Mouse (Mus musculus) lung, embryonic 15.5 days (tissue): ENCODE measurements at regions not wholly inside any gene's neighbourhood (a gene's known extent, or its start where the extent isn't known, plus 50 kb on each side); places are given as distances from the start of the nearest gene placed in this dataset.

Experiments used
- ATAC-seq: fragments of 200-750 bp; cut with Nextera tagmentation; 2 replicates; pipeline ENCODE4 v1.8.0; 2017; ENCODE audit warnings: moderate number of reproducible peaks, borderline replicate concordance; ENCODE audit not compliant: low FRiP score, low TSS enrichment; ENCODE audit errors: extremely low read depth
- H3K27ac ChIP-seq: fragments of 300-500 bp; sonication (generic); 2 replicates; pipeline ENCODE4 v1.5.1; 2015; ENCODE audit warnings: moderate library complexity, mild to moderate bottlenecking, inconsistent platforms
- H3K27me3 ChIP-seq: fragments of 300-500 bp; sonication (generic); 2 replicates; pipeline ENCODE4 v1.6.1; 2015; ENCODE audit warnings: inconsistent platforms
- H3K36me3 ChIP-seq: fragments of 300-500 bp; sonication (generic); 2 replicates; pipeline ENCODE4 v1.6.1; 2015; ENCODE audit warnings: inconsistent platforms
- H3K4me1 ChIP-seq: fragments of 300-500 bp; sonication (generic); 2 replicates; pipeline ENCODE4 v1.6.1; 2015; ENCODE audit warnings: inconsistent platforms
- H3K4me2 ChIP-seq: fragments of 300-500 bp; sonication (generic); 2 replicates; pipeline ENCODE4 v1.6.1; 2015; ENCODE audit warnings: inconsistent platforms, mild to moderate bottlenecking, moderate library complexity
- H3K4me3 ChIP-seq: fragments of 300-500 bp; sonication (generic); 2 replicates; pipeline ENCODE4 v1.5.1; 2015; ENCODE audit warnings: mild to moderate bottlenecking, inconsistent platforms
- H3K9ac ChIP-seq: fragments of 300-500 bp; sonication (generic); 2 replicates; pipeline ENCODE4 v1.6.1; 2015; ENCODE audit warnings: inconsistent platforms
- H3K9me3 ChIP-seq: fragments of 300-500 bp; sonication (generic); 2 replicates; pipeline ENCODE4 v1.6.1; 2016; ENCODE audit warnings: inconsistent platforms
- WGBS: fragments of 180-500 bp; shearing (Covaris S2); methylation state at CpG from one replicate; pipeline ENCODE4 v1.1.7; 2015; 5-methylcytosine and 5-hydroxymethylcytosine counted together

DNA sequence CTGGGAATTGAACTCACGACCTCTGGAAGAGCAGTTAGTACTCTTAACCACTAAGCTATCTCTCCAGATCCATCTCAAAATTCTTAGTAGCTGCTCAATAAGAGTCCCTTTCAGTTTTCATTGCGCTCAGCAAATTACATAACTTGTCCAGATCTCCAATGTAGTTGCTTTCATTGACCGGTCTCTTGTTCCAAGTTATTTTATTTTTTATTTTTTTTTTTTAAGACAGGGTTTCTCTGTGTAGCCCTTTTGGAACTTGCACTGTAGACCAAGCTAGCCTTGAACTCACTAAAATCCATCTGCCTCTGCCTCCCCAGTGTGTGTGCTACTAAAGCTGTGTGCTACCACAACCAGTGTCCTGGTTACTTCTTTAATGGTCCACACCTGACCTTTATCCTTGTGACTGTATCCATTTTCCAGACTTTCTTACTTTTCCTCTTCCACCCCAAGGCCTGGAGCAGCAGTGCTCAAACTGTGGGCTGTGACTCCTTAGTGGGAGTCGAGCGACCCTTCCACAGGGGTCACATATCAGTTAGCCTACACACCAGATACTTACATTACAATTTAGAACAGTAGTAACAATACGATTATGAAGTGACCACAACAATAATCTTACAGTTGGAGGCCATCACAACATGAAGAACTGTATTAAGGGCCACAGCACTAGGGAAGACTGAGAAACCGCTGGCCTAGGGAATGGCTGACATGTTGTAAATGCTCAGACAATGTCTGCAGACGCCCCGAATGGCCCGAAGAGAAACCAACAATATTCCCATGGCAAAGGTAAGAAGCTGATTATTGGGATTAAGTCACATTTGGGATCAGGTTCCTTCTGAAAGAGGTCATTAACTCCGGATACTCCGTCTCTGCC, 97.8 kb upstream of the Cpsf6 start:
- no peak overlapping the region for H3K27ac ChIP-seq

DNA sequence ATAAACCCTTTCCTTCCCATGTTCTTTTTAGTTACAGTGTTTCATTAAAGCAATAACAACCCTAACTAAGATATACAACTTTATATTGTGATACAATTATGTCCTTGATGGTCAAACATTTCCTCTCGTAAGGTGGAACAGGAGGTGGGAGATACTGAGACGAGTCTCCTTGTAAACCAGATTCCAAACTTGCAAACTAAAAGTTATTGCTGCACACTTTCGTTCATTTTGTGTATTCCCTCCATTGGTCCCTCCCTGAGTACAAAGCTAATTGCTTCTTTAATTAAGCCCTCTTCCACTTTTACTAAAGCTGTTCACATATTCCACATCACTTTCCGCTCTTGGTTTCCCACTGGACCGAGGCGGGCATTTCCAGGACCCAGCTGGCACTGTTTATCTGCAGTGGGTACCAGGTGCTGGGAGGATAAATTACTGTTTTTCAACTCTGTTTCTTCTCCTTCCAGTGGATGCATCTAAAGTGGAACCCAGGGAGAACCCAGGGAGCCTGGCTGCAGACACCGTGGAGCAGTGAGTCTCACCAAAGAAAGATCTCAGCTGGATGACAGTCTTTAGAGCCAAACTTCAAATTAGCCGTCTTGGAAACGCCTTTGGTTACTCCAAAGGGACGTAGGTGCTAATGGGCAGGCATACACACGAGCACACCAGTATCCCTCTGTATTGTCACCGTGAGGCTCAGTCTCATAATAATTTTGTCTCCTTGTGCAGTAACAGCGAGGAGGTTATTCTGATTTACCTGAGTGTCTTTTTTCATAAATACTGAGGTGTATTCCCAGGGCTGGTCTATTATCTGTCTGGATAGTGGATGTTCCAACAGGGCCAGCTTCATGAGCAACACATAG, 95.5 kb upstream of the Cpsf6 start:
- Histone ChIP-seq H3K27ac (no peak overlapping the region), H3K9me3 (no peaks in the 10 kb centered on the region), H3K36me3 (no peaks in the 10 kb centered on the region), H3K9ac (no peak overlapping the region), H3K4me3 (no peak overlapping the region), H3K4me1 (peaks cover 17% of the 10 kb centered on the region), H3K4me2 (no peak overlapping the region), H3K27me3 (no peaks in the 10 kb centered on the region)
- WGBS: 85% methylated on average over 13 of the region's 13 CpGs
- ATAC-seq: no peak

More for the DNA sequence above, 97.8 kb upstream of the Cpsf6 start:
- H3K9me3 ChIP-seq: no peaks in the 10 kb centered on the region
- WGBS: 89% methylated on average over 12 of the region's 12 CpGs
- no peaks in the 10 kb centered on the region for H3K4me1 ChIP-seq
- no peak overlapping the region for H3K4me3 ChIP-seq
- no peak overlapping the region for H3K9ac ChIP-seq
- no peak overlapping the region for H3K4me2 ChIP-seq
- H3K36me3 ChIP-seq: no peaks in the 10 kb centered on the region
- H3K27me3 ChIP-seq: no peaks in the 10 kb centered on the region
- no peak for ATAC-seq

DNA sequence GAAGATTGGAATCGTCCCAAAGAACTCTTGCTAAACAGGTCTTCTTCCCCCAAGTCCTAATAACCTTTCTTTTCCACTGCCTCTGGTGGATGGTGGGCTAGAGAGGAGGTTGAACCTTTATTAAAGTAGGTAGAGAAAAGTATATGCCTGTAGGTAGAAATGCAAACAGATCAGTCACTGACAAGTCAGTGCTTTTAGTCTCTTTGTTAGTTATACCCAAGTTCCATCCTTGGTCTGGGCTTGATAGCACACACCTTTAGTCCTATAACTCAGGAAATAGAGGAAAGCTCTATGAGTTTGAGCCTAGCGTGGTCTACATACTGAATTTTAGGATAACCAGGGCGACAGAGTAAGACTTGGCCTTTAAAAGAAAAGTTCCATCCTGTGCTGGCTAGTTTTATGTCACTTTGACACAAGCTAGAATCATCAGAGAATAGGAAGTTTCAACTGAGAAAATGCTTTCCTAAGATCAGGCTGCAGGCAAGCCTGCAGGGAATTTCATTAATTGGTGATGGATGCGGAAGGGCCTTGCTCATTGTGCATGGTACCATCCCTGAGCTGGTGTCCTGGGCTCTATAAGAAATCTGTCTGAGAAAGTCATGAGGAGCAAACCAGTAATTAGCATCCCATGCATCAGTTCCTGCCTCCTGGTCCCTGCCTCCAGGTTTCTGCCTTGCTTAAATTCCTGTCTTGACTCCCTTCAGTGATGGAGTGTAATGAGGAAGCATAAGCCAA, 94.7 kb upstream of the Cpsf6 start:
- no peak overlapping the region for H3K27ac ChIP-seq
- H3K4me1 ChIP-seq: peaks cover 17% of the 10 kb centered on the region
- H3K27me3 ChIP-seq: no peaks in the 10 kb centered on the region
- no peak for ATAC-seq
- H3K4me3 ChIP-seq: no peak overlapping the region
- no peak overlapping the region for H3K9ac ChIP-seq
- H3K9me3 ChIP-seq: no peaks in the 10 kb centered on the region
- no peaks in the 10 kb centered on the region for H3K36me3 ChIP-seq
- no peak overlapping the region for H3K4me2 ChIP-seq
- WGBS: 86% methylated on average over 4 of the region's 4 CpGs

DNA sequence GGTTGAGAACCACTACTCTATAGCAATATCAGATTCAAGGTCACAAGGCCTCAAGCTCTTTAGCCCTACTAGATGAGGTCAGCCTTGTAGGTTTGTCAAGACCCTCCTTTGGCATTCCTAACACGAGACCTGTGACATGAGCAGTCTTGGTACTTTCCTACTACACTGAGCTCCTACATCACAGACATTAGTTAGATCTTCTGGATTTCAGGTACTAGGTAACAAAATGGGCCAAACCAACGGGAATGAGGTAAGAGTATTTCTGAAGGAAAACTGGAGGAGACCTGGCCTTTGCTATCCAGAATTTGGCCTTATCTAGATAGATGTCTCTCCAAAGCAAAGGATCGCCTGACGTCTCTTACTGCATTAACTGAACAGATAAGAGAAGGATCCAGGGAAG, 93.7 kb upstream of the Cpsf6 start:
- WGBS: 94% methylated on average over 4 of the region's 4 CpGs
- no peaks in the 10 kb centered on the region for H3K36me3 ChIP-seq
- H3K9ac ChIP-seq: no peak overlapping the region
- H3K4me2 ChIP-seq: no peak overlapping the region
- H3K4me3 ChIP-seq: no peak overlapping the region
- no peak for ATAC-seq
- no peaks in the 10 kb centered on the region for H3K27me3 ChIP-seq
- no peak overlapping the region for H3K27ac ChIP-seq
- no peaks in the 10 kb centered on the region for H3K9me3 ChIP-seq
- H3K4me1 ChIP-seq: peaks cover 17% of the 10 kb centered on the region

DNA sequence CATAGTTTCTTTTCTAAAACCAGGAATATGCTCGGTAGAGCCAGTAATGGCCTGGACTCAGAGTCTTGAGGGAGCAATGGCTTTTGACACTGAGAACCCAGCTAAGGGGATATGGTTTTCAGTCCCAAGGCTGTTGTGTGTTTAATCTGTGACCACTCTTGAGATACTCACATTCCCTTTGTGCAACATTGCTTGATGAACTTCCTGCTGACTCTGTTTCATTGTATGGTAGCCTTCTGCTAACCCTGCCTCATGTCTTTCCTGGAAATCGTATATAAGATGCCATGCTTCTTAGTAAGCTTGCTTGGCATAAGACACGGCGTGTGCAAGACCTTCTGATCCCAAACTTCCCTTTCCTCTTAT, 92.7 kb upstream of the Cpsf6 start:
- Histone ChIP-seq H3K27ac (no peak overlapping the region), H3K9ac (no peak overlapping the region), H3K27me3 (no peaks in the 10 kb centered on the region), H3K4me3 (no peak overlapping the region), H3K36me3 (no peaks in the 10 kb centered on the region), H3K4me1 (peaks cover 17% of the 10 kb centered on the region), H3K4me2 (no peak overlapping the region), H3K9me3 (no peaks in the 10 kb centered on the region)
- WGBS: 77% methylated on average over 4 of the region's 4 CpGs
- ATAC-seq: no peak

DNA sequence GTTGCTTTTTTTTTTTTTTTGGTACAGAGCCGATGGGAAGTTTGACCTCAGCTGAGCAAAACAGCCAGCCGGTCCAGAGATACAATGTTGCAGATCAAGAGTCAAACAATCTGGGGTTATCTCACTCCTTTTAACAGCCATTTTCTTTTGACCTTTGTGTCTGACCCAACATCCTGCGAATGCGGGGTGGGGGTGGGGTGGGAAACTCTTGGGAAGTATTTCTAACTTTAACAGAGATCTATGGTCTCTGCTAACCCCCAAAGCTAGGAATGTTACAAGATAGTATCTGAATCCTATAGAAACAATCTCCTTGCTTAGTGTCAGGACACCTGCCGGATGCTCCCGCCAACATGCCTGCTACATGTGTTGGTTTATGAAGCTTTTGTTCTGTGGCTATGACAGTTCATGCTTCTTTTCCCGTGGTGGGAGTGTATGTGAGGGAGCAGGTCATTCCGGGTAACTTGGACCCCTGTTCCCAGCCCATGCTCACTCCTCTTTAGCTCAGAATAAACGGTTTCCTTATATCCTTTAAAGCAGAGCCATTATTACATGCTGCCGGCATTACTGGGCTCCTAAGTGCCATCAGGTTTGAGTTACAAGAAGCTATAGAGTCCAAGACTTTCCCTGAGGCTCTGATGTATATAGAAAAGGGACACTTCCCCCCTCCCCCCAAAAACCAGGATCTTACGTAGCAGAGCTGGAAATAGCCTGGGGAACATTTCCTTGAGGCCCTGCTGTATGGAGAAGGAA, 92.2 kb upstream of the Cpsf6 start:
- H3K4me3 ChIP-seq: no peak overlapping the region
- H3K9ac ChIP-seq: no peak overlapping the region
- H3K9me3 ChIP-seq: no peaks in the 10 kb centered on the region
- WGBS: 36% methylated on average over 11 of the region's 11 CpGs
- H3K36me3 ChIP-seq: no peaks in the 10 kb centered on the region
- no peak overlapping the region for H3K4me2 ChIP-seq
- H3K27ac ChIP-seq: no peak overlapping the region
- no peak for ATAC-seq
- peaks cover 17% of the 10 kb centered on the region for H3K4me1 ChIP-seq
- no peaks in the 10 kb centered on the region for H3K27me3 ChIP-seq

DNA sequence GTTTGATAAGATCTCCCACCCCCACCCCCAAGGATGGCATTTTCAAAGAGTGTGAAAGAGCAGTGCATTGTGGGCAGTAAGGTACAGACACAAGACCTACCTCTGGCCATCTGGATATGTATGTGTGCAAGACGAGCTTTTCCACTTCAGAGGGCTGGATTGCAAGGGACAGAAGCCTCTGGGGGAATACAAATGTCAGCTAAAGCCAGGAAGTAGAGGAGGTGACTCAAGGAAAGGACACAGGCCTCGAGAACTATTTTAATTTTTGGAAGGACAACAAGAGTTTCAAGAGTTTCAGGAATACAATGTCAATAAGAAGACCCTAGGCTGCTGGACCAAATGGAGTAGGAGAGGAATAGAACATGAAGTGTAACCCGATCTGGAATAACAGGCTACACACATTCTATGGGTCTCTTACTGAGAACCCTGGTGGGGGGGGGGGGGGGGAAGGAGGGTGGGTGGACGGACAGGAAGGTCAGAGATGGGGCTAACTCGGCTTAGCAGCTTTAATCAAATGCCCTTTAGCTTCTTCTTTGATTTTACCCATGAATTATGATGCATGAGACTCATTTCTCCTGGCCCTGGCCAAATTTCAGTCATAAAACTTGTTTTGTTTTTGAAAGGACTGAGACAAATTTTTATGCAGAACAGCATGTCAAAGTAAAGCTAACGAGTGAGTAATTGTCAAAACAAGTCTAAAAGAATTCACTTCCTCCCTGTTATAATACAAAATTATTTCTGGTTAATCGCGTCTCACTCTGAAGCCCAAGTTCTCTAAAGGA, 91.4 kb upstream of the Cpsf6 start:
- H3K27me3 ChIP-seq: no peaks in the 10 kb centered on the region
- no peaks in the 10 kb centered on the region for H3K36me3 ChIP-seq
- ATAC-seq: no peak
- no peaks in the 10 kb centered on the region for H3K9me3 ChIP-seq
- no peak overlapping the region for H3K27ac ChIP-seq
- no peak overlapping the region for H3K4me2 ChIP-seq
- H3K4me3 ChIP-seq: no peak overlapping the region
- 20% methylated on average over 8 of the region's 8 CpGs for WGBS
- H3K4me1 ChIP-seq: peaks cover 17% of the 10 kb centered on the region
- H3K9ac ChIP-seq: no peak overlapping the region

DNA sequence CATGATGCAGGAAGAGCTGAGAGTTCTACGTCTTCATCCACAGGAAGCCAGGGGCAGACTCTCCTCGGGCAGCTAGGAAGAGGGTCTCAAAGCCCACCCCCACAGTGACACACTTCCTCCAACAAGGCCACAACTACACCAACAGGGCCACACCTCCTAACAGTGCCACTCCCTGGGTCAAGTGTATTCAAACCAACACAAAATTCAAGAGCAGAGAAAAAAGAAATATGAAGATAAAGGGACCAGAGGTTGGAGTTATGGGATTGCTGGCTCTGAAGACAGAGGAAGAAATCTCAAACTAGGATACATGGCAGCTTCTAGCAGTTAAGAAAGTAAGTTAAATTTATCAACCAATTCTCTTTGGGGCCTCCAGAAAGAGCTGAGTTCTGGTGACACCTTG, 90.7 kb upstream of the Cpsf6 start:
- Histone ChIP-seq H3K4me2 (no peak overlapping the region), H3K27ac (no peak overlapping the region), H3K36me3 (no peaks in the 10 kb centered on the region), H3K4me1 (peaks cover 17% of the 10 kb centered on the region), H3K4me3 (no peak overlapping the region), H3K27me3 (no peaks in the 10 kb centered on the region), H3K9me3 (no peaks in the 10 kb centered on the region), H3K9ac (no peak overlapping the region)
- ATAC-seq: no peak
- WGBS: 71% methylated on average over 2 of the region's 2 CpGs

DNA sequence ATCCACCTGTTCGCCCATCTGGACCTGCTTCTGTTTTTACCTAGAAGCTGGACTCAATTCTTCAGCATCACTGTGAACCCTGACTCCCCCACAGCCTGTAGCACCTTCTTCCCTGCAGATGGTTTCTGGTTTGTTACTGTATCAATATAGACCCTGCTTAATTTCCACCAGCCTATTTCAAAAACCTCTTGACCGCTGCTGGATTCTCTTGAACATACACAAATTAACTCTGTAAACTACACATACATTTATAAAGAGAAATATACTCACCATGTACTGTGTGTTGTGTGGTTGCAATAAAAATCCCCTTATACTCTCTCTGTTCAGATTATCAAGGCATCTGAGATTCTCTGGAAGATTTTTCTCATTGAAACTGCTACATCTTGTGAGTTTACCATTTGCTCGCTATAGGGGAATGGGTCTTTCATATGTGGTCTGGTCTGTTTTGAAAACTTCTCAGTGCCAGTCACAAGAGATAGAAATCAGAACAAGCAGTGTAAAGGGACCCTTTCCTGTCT, 89.8 kb upstream of the Cpsf6 start:
- no peak overlapping the region for H3K4me3 ChIP-seq

DNA sequence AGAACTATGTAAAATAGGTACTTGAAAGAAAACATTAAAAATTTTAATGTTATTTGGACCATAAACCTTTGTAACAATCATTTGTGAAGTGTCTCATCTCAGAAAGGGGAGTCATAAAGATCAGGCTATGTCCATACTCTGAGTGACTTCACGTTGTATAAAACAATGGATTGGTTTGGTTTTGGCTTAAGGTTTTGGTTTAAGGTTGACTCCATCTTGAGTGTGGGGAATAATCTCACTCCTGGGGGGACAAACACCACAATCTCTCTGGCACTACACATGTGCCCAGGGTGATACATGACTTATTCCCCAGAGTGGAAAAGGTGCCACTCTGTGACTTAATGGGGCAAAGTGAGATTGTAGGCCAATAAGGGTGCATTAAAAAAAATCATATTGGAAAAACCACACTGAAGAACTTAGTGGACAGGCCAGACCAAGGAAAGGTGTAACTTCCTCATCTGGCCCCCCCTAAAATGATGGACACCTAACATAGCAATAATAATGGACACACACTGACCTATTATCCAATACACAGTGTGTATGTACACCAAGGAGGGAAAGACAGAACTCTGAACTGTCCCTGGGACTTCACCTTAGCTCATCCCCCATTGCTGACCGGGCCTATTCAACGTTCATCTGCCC, 89.2 kb upstream of the Cpsf6 start:
- 93% methylated on average over 3 of the region's 3 CpGs for WGBS
- no peak for ATAC-seq
- no peaks in the 10 kb centered on the region for H3K27me3 ChIP-seq

More for the DNA sequence above, 89.8 kb upstream of the Cpsf6 start:
- 88% methylated on average over 3 of the region's 3 CpGs for WGBS
- Histone ChIP-seq H3K27me3 (no peaks in the 10 kb centered on the region), H3K4me2 (no peak overlapping the region), H3K9ac (no peak overlapping the region), H3K36me3 (no peaks in the 10 kb centered on the region), H3K27ac (no peak overlapping the region), H3K4me1 (peaks cover 17% of the 10 kb centered on the region), H3K9me3 (no peaks in the 10 kb centered on the region)
- ATAC-seq: no peak

More for the DNA sequence above, 89.2 kb upstream of the Cpsf6 start:
- H3K9me3 ChIP-seq: no peaks in the 10 kb centered on the region
- H3K36me3 ChIP-seq: no peaks in the 10 kb centered on the region
- peaks cover 17% of the 10 kb centered on the region for H3K4me1 ChIP-seq
- no peak overlapping the region for H3K9ac ChIP-seq
- no peak overlapping the region for H3K27ac ChIP-seq
- H3K4me2 ChIP-seq: no peak overlapping the region
- no peak overlapping the region for H3K4me3 ChIP-seq
